Mouse (Mus musculus): Measurements from ENCODE around the gene Cd207. TPM values are rescaled to one million over a fixed set of nuclear protein-coding genes. Genes with fewer than 3 reads are reported as not detected.

Cd207 gene
- total RNA-seq, 1 experiment from 2014 or later = not detected

Other genes with a start within 250 kb of the Cd207 start
- 11.6 to 26.4 TPM (median 11.9 TPM) in 3 replicates for gene Tet3, start 218.8 kb downstream of the Cd207 start, total RNA-seq (2017)
- gene Dguok, start 170.9 kb downstream of the Cd207 start, total RNA-seq (2017) = 32.4 to 79.2 TPM (median 44.1 TPM) in 3 replicates
- gene Actg2, start 141.6 kb downstream of the Cd207 start, total RNA-seq (2017) = 0.97 TPM in 1 of 3 replicates, not detected in the others
- 3.2 to 19.3 TPM (median 3.9 TPM) in 3 replicates for gene Stambp, start 105.1 kb downstream of the Cd207 start, total RNA-seq (2017)
- not detected in 3 replicates for gene Clec4f, start 21.7 kb downstream of the Cd207 start, total RNA-seq (2017)
- gene Vax2, start 33.4 kb upstream of the Cd207 start, total RNA-seq (2017) = not detected in 3 replicates
- not detected in 3 replicates for gene Atp6v1b1, start 65.1 kb upstream of the Cd207 start, total RNA-seq (2017)
- not detected in 3 replicates for gene Ankrd53, start 84.8 kb upstream of the Cd207 start, total RNA-seq (2017)
- 28.5 to 36.4 TPM (median 35.7 TPM) in 3 replicates for gene Tex261, start 98.0 kb upstream of the Cd207 start, total RNA-seq (2017)
- gene Nagk, start 117.1 kb upstream of the Cd207 start, total RNA-seq (2017) = 24.2 to 28.4 TPM (median 24.6 TPM) in 3 replicates
- 16.8 to 28.8 TPM (median 20.6 TPM) in 3 replicates for gene Paip2b, start 153.9 kb upstream of the Cd207 start, total RNA-seq (2017)
- 186 to 334 TPM (median 275 TPM) in 3 replicates for gene Zfp638, start 189.3 kb upstream of the Cd207 start, total RNA-seq (2017)

Measured in monocyte, adult 5-6 weeks (primary cell).